Mouse (Mus musculus) frontal cortex, adult (tissue): ENCODE results near the gene Trpv6.
A peak's percentile ranks its signal among the peaks of the same experiment; 100 is the strongest.

ENCODE experiments used
- ATAC-seq: cut with Nextera tagmentation; 2 replicates; pipeline ENCODE4 v1.9.2; 2017; ENCODE audit warnings: mild to moderate bottlenecking, moderate library complexity, mixed read lengths; ENCODE audit not compliant: low TSS enrichment

Gene Trpv6

DNA sequence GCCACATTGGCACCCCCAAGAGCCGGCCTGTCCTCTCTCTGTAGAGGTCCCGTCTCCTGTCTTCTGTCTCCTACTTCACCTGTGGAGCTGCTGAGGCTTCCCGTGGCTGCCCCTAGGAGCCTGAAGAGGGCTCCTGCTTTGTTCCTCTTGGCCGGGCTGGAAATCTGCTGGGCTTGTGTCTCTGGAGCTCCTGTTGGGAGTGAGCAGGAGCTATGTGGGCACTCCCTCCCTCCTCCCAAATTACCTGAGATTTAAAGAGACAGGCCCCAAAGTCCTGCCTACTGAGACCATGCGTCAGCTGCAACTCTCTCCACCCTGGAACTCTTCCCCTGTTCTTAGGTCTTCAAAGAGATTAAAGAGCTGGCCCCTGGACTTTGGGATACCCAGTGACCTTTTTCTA, at the start of gene Trpv6:
Gene Trpv6, minus strand, starts transcription at position 228 of the 400 bp plus-strand sequence.
- peak; percentile 18; the same call in 1 of the 2 replicates for ATAC-seq

DNA sequence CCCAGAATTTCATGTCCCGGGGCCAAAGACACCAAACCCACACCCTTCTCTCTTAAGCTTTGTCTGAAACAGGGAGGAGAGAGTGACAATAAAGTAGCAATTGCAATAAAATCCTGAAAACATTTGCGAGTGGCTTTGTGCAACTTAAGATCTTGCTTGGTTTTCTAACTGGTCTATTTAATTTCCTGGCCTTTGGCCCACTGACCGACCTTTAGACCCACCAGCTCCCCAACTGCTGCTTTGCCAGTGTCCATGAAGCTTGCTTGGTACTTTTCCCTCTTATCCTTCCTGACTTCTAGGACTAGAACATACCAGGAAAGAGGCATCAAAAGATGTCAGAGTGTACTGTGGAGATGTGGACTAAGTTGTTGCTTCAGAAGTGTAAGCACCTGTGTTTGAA, 49.4 kb upstream of the Trpv6 start:
- ATAC-seq = no peak

DNA sequence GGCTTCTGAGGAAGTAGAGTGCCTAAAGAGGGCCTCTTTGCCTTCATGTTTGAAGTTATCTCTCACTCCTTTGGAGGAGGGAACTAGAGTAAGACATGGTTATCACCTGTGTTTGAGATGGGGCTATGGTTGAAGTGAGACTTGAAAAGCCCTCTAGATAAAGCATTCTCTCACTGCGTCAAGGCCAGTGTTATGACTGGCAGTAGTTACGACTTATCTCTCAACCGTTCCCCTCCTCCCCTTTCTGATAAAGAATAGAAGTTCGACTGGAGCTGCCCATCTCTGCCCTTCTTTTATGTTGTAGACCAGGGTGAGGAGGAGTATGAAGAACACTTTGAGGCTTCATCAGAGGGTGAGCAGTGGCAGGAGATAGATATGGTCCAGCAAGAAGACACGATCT, 48.7 kb upstream of the Trpv6 start:
- no peak for ATAC-seq

DNA sequence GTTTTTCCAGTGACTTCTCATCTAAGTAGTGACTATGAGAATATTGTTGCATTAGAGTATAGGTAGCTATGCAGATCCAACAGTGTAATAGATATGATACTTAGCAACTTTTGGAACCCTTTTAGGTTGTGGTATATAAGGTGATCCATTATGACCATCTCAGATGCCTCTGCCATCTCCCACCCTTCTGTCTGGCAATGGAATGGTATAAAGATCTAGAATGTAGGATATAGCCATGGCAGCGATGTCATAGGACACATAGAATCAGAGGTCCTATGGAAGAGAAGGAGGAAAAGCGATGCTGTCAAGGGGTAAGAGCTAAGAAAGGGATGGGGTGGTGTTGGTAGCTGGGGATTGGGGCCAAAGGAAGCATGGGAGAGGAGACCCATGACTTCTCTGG, 47.9 kb upstream of the Trpv6 start, which contains the start of gene Llcfc1:
Gene Llcfc1, plus strand, starts transcription at position 301 of the 400 bp plus-strand sequence.
- ATAC-seq = no peak

DNA sequence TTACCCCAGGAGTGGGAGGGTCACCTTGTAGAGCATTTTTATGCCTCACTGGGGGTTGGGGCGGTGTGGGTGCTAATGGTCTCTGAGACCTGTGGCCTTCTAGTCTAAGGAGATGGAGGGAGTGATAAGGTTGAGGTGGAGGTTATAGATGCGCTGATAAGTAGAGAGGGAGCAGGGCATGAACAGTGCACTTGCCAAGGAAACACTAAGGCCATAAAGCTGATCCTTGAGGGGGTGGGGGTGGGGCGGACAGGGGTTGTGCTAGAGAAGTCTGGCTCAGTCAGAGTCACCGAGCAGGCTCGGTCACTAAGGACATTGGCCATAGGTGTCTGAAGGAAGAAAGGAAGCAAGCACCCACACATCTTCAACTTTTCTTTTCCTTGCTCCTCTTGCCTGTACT, 45.5 kb upstream of the Trpv6 start:
- ATAC-seq = no peak

DNA sequence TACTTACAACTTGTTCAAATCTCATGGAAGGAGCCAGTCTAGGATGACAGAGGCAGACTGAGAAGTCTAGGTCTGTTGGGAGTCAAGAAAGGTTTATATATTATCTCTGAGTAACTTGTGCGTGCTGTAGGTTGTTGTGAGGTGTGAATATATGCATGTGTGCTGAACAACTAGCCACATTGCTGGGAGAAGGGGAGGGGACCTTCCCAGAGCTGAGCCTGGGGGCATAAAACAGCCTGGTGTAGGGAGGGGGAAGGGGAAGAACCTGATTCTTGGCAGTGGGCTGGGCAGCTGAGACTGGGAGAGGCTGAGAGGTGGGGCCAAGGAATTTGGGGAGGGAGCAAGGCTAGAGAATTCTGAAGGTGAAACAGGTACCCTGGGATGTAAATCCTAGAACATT, 44.5 kb upstream of the Trpv6 start, which contains the start of gene Trpv5:
Gene Trpv5, minus strand, starts transcription at position 101 of the 400 bp plus-strand sequence.
- no peak for ATAC-seq

DNA sequence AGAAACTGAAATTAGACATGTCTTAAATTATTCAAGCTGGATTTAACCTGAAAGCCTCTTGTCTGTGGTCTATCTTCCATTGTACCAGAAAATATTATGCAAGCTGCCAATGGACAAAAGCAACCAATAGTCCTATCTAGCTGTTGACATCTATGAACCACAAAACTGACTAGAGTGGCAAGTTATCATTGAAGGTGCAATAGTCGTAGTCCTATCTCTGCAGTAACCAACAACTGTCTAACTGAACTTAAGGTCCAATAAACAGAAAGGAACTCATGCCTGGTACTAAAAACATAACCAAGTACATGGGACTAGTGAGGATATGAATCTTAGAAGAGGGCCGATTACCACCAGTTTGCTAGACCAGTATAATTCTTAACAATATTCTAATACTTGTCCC, 40.3 kb upstream of the Trpv6 start:
- ATAC-seq = no peak

DNA sequence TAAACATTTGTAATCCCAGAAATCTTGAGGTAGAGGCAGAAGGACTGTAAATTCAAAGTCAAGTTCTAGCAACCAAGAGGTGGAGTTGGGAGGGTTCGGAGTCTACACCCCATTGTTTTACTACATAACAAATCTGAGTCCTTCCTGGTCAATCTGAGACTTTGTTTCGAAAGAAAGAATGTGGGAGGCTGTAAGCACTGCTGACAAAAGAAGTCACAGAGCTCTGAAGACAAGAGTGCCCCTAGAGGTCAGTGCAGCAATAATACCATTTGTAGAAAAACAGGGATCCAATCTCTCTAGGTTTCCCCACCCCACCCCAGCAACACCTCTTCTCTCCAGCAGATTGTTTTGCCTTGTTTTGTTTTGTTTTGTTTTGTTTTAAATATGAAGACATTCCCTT, 26.1 kb upstream of the Trpv6 start:
- peak; percentile 70; the same call in 1 of the 2 replicates for ATAC-seq

DNA sequence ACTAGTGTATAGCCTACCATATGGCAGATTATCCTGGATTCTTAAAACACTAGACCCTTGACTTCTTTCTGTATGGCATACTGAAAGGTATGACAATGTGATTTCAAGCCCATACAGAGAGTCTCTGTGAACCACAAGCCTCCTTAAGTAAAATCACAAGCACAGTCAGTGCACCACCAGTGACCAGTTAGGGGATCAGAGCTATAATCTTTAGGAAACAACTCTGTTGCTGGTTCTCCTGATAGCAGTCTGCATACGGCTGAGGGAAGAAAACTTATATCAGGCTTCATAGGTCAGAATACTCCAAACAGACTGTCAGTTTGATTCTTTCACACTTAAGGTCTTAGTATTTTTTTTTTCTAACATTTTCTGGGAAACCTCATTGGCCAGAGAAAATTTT, 22.3 kb upstream of the Trpv6 start:
- ATAC-seq = no peak

DNA sequence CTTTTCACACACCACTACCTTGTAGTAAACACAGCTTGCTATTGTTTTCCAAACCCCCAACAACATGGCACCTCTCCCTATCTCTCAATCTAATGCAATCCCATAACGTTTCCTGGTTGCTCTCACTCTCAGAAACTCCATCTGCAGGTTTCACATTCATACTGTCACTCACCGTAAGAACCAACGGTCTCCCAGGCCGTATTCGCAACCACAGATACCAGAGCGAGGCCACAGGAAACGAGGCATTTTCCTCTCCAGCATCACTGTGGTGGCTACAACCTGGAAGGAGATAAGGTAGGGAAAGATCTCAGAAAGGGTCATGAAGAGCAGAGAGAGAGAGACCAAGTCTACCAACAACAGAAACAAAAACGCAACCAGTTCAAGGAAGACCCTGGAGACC, 18.4 kb upstream of the Trpv6 start:
- no peak for ATAC-seq

DNA sequence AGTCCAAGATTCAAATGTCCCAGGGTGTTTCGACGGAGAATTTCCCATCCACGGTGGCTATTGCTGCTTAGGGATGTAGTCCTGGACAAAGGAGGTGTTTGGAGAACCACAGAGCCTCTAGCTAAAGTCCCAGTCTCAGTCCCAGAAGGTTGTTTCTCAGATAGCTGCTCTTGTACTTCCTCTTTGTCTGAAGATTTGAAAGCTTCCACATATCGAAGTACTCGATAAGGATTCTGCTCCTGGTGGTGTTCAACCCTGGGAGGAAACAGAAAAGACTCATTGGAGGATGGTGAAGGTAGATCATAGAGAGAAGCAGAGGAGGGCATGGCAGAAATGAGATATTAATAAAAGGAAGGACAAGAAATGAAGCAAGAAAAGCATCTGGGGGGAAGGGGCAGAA, 17.0 kb upstream of the Trpv6 start:
- ATAC-seq = no peak

DNA sequence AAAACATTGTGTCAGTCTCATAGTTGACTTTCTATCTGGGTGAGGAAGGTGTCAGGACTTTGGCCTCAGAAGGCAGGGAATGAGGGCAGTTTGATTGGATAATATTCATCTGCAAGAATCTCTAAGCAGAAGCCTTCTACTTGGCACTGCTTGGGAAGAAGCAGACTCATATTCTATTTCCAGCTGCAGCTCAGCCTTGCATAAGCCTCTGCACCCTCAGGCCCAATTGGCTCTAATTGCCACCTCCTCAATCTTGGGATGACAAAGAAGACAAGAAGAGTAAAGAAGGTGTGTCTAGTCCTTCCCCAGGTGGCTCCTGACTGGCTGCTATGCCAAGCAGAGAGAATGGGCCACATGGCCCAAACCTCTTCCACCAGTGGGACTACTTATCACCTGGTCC, 10.5 kb upstream of the Trpv6 start:
- ATAC-seq = peak; percentile 96

DNA sequence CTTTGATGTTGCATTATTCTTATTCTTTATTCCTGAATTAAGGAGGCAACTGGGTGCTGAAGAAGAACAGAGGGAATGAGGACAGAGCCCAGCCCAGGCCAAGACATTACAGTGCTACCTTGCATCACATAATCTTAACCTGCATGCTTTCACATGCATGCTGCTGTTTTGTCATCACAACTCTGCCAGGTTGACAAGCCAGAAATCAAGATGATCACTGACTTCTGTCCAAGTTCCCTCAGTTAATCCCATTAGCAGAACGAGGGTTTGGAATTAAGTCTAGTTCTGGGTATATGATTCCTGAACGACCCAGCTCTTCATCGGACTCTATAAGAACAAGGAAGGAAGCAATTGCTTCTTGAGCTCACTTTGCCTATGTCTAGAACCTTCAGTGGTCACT, 10.0 kb upstream of the Trpv6 start:
- no peak for ATAC-seq

DNA sequence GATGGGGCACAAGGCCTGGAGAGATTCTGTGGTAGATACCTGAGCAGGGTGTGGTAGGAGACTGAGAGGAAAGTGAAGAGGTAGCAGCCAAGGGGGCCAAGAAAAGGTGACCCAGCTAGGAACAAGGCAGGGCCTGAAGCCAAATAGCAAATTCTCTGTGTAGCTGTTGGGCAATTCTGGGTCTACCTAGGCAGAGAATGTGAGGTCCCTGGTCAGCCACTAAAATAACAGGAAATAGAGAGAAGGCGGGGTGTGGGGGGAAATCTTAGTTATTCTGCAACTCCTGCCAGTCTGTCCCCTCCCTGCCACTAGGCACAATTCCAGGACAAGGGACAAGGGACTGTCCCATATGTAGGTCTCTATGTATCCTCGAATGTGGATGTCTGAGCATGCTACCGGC, 7.0 kb upstream of the Trpv6 start:
- ATAC-seq = no peak

DNA sequence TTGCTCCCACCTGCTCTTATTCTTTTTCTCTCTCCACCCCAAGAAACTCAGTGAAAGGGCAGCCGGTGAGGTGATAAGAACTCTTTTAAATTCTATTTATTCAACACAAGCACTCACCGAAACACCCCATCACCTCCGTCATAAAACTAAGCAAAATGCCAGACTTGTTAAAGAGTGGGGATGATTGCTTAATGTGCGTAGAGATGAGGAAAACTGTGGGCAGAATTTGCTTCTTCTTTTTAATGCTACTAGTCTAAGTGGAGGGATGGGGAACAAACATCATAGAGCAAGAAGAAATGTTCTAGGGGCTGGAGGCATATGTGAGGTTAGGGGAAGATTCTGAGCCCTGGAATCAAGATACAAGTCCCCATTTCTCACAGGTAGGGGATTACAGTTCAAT, 6.6 kb upstream of the Trpv6 start:
- no peak for ATAC-seq

DNA sequence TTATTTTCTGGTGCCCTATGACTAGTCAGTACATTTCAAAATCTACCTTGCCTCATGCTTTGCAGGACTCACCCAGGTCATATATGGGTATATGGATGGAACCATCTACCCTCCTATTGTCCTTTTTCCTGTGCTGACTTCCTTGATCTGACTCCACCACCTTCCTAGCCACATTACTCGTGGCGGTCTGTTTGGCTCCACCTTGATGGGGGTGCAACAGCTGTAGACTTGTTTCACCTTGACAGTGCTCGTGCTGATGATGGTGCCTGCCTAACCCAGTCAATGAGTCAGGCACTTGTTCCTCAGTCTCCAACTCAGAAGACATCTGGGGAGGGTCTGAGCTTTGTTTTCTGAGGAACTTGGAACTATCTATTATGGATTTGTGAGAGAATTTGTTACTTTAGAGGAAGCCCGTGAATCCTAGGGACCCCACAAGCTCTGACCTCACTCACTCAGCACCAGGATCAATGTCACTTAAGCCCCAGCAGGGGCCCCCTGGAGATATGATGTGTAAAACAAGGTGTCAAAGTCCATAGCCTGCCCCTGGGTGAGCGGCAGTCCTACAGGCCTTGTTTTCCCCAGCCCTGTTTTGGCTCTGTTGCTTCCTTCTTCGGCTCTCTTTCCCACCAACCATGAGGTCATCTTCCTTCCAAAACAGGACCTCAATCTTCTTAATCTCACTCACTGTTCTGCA, 5.1 kb upstream of the Trpv6 start:
- ATAC-seq = no peak

DNA sequence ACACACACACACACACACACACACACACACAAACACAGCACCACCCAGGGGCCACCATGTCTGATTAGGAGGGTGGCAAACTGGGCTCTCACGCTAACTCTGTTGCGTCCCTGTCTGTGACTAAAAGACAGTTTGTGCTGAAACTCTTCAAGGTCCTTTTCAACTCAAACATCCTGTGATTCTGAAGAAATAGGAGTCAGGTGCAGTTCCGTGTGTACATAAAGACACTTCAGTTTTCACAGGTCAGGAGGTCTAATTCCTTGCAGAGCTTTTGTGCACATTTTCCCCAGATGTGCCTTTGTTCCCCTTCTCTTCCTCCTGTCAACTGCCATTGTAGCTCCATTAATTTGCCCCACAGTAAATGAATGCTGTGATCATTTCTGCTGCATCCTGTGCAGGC, 4.2 kb upstream of the Trpv6 start:
- ATAC-seq = no peak

DNA sequence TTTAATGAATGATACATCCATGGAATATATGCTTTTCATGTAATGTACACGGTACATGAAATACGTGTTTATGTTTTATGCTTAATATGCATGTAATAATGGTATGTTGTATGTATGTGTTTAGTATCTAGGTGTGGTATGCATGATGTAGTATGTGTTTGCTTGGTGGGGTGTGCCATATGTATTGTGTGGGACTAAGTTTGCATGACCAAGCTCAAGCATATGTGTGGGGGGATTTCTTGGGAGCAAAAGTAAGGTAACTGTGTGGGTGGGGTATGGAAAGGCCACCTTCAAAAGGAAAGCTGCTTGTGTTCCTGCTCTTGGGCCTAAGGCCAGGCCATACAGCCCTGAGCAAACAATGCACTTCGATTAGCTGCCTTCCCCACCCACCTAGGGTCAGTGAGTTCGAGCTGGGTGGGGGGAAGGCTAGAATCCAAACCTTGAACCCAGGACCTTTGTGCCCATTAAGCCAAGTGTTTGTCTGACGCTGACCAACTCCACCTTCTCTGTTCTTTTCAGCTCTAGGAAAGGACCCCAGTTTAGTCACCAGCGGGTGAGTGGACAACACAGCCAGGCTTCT, 1.8 kb upstream of the Trpv6 start:
- ATAC-seq = no peak

DNA sequence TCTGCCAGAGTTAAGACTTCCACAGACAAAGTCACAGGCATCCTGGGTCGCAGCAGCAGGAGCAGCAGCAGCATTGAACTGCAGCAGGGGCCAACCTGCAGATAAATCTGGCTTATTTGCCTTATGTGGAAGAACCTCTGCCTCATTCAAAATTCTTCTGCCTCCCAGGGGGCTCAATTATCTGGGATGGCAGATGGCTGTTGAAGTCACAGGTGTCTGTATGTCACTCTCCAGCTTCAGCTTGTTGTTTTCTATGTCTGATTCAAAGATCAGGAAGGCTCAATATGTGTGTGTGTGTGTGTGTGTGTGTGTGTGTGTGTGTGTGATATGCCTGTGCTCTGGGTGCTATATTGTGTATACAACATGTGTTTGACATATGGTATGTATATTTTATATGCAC, 1.2 kb upstream of the Trpv6 start:
- ATAC-seq = no peak

DNA sequence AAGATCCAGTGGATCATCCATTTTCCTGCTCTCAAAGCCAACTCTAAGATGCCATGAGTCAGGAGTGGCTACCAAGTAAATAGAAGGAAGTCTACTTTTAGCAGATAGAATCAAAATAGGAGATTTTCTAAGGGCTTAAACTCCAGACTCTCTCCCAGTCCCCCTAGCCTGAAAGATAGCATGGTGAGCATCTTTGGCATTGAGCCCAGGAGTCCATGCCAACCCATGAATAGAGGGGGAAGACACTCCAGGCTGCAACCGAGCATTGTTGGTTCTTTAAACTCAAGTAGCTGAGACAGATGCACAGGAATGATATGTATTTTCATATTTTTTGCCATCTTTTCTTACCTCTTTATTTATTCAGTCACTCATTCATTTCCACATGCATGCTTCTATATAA, 994 bp downstream of the Trpv6 start:
- ATAC-seq = 0 out of 2 replicates have a peak, but pooled peaks have one; percentile 35

DNA sequence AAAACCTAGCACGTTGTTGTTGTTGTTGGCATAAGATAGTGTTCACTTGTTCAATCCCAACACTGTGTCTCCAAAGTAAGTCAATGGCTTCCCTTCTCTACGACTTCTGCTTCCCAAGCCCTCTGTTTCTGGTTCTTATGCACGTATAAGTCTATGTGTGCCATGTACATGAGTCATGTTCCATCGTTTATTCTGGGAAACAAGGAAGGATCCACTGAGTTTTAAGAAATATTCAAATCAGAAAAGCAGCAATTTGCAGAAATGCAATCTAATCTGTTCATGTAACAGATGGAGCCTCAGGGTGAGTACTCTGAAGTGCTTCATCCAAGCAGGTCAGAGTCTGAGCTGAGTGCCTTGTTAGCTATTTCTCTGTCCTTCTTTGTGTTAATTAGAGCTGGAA, 4.7 kb downstream of the Trpv6 start:
- peak; percentile 85 for ATAC-seq

DNA sequence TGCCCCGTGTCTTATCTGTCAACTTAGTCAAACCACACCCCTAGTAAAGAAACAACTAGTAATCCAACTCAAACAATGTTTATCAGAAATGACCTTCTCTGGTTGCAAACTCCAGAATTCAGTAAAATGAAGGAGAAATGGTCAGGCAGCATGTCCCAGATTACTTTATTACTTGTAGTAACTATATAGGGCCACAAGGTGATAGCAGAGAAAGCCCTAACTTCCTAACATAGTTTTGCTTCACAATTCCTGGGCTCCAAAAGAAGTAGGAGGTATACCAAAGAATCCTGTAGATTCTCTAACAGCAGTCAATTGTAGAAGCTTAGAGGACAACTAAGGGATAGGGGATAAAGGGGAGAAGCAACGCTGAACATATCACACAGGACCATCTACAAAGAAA, 5.4 kb downstream of the Trpv6 start:
- no peak for ATAC-seq

DNA sequence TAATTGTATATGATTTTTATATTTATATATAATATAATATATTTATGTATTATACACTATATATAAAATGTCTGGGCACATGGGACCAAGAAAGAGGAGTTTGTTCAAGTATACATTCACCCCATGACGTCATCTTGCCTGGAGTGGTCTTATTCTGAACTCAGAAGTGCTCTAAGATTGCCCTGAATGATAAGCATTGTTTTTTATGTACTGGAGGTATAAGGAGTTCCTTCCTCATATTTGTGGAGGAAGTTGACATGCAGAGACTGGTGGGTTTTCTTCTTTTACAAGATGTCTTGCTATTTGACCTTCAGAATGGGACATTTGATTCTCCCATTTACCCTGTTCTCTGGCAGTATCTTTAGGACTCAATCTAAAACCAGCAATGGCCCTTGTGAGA, 8.0 kb downstream of the Trpv6 start:
- no peak for ATAC-seq

DNA sequence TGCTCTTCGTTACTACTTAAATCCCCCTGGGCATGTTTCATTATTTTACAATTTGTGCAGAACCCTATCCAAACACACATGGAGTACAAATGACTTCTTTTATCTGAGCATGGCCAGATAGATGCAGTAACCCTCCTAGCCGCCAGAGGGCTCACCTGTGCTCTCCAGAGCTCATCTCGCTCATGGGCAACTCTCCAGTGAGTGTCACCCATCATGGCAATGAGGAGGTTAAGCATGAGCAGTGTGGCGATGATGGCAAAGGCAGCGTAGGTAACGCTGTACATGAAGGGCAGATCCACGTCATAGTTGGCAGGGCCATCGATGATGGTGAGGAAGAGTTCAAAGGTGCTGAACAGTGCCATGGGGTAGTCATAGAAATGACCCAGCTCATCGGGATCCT, 13.5 kb downstream of the Trpv6 start:
- peak; percentile 21 for ATAC-seq
